Mouse (Mus musculus): Measurements from ENCODE around the gene Slpi.
"Not testable (repeated sequence)": the region's sequence is repeated elsewhere in the genome, so short reads cannot be mapped to it uniquely, and the experiment has no call there.

Gene Slpi

GRCm38 (mm10) chr2:164373187-164373586, 15.7 kb downstream of the Slpi start:
- no peak for DNase-seq

GRCm38 (mm10) chr2:164372408-164373053, 16.4 kb downstream of the Slpi start:
- DNase-seq = no peak

- DNase-seq = no peak
These were observed 17.5 kb downstream of the Slpi start for GRCm38 (mm10) chr2:164371371-164371770.

- no peak for DNase-seq
These were observed 20.2 kb downstream of the Slpi start for GRCm38 (mm10) chr2:164368620-164369105.

- DNase-seq = no peak
These were observed 21.9 kb downstream of the Slpi start for GRCm38 (mm10) chr2:164366947-164367346.

GRCm38 (mm10) chr2:164360974-164361657, 27.8 kb downstream of the Slpi start:
- DNase-seq = no peak

- no peak for DNase-seq
These were observed 29.2 kb downstream of the Slpi start for GRCm38 (mm10) chr2:164359668-164360067.

- DNase-seq = no peak
These were observed 29.9 kb downstream of the Slpi start for GRCm38 (mm10) chr2:164359031-164359430.

- no peak for DNase-seq
These were observed 30.5 kb downstream of the Slpi start for GRCm38 (mm10) chr2:164358373-164358772.

GRCm38 (mm10) chr2:164356177-164356967, 32.5 kb downstream of the Slpi start:
- no peak for DNase-seq

- DNase-seq = no peak
These were observed 35.5 kb downstream of the Slpi start for GRCm38 (mm10) chr2:164353356-164353755.

GRCm38 (mm10) chr2:164352697-164353096, 36.2 kb downstream of the Slpi start:
- DNase-seq = no peak

- peak; percentile 6 to 17 for DNase-seq
These were observed 39.9 kb downstream of the Slpi start for GRCm38 (mm10) chr2:164348980-164349379.

- not testable (repeated sequence) for DNase-seq
These were observed 41.2 kb downstream of the Slpi start for GRCm38 (mm10) chr2:164347697-164348096.

GRCm38 (mm10) chr2:164343732-164344131, 45.2 kb downstream of the Slpi start:
- DNase-seq = not testable (repeated sequence)

GRCm38 (mm10) chr2:164332440-164332839, 56.5 kb downstream of the Slpi start, which contains the start of gene Svs5:
Svs5 (plus strand) TSS chr2:164332740.
- DNase-seq = not testable (repeated sequence)

GRCm38 (mm10) chr2:164320983-164321382, 67.9 kb downstream of the Slpi start:
- DNase-seq = no peak

GRCm38 (mm10) chr2:164316451-164316850, 72.4 kb downstream of the Slpi start, which contains the start of gene Svs6:
Svs6 (plus strand) TSS chr2:164316751.
- DNase-seq = not testable (repeated sequence)

GRCm38 (mm10) chr2:164315460-164315859, 73.4 kb downstream of the Slpi start:
- DNase-seq = not testable (repeated sequence)

GRCm38 (mm10) chr2:164312599-164312998, 76.3 kb downstream of the Slpi start:
- DNase-seq = no peak

Data from cerebellum, postnatal 36 days (tissue).